Mouse (Mus musculus): ENCODE results near the gene Vac14.

Gene Vac14

GRCm38 (mm10) chr8:110618391-110619207 lies at the start of gene Vac14:
Vac14 (plus strand) TSS chr8:110618585.
- peak; percentile 94 for DNase-seq (ENCODE audit: low spot score)

- DNase-seq (ENCODE audit: low spot score) = no peak
These were observed 25.7 kb upstream of the Vac14 start for GRCm38 (mm10) chr8:110592641-110593040.

GRCm38 (mm10) chr8:110594164-110594563 lies 24.2 kb upstream of the Vac14 start:
- no peak for DNase-seq (ENCODE audit: low spot score)

GRCm38 (mm10) chr8:110604556-110604955 lies 13.8 kb upstream of the Vac14 start:
- no peak for DNase-seq (ENCODE audit: low spot score)

GRCm38 (mm10) chr8:110605401-110606015 lies 12.9 kb upstream of the Vac14 start:
- no peak for DNase-seq (ENCODE audit: low spot score)

GRCm38 (mm10) chr8:110615730-110616129 lies 2.7 kb upstream of the Vac14 start:
- DNase-seq (ENCODE audit: low spot score) = no peak

GRCm38 (mm10) chr8:110617801-110618358 lies 505 bp upstream of the Vac14 start:
- DNase-seq (ENCODE audit: low spot score) = no peak

GRCm38 (mm10) chr8:110619208-110619574 lies 806 bp downstream of the Vac14 start:
- no peak for DNase-seq (ENCODE audit: low spot score)

GRCm38 (mm10) chr8:110619919-110620318 lies 1.5 kb downstream of the Vac14 start:
- DNase-seq (ENCODE audit: low spot score) = no peak

GRCm38 (mm10) chr8:110626431-110626830 lies 8.0 kb downstream of the Vac14 start:
- no peak for DNase-seq (ENCODE audit: low spot score)

- DNase-seq (ENCODE audit: low spot score) = no peak
These were observed 11.1 kb downstream of the Vac14 start for GRCm38 (mm10) chr8:110629245-110630063.

- DNase-seq (ENCODE audit: low spot score) = no peak
These were observed 11.7 kb downstream of the Vac14 start for GRCm38 (mm10) chr8:110630079-110630478.

GRCm38 (mm10) chr8:110630571-110631071 lies 12.2 kb downstream of the Vac14 start:
- peak; percentile 46 for DNase-seq (ENCODE audit: low spot score)

- no peak for DNase-seq (ENCODE audit: low spot score)
These were observed 12.8 kb downstream of the Vac14 start for GRCm38 (mm10) chr8:110631201-110631600.

- no peak for DNase-seq (ENCODE audit: low spot score)
These were observed 15.4 kb downstream of the Vac14 start for GRCm38 (mm10) chr8:110633814-110634213.

- DNase-seq (ENCODE audit: low spot score) = no peak
These were observed 17.8 kb downstream of the Vac14 start for GRCm38 (mm10) chr8:110636182-110636581.

- no peak for DNase-seq (ENCODE audit: low spot score)
These were observed 23.9 kb downstream of the Vac14 start for GRCm38 (mm10) chr8:110642331-110642730.

- no peak for DNase-seq (ENCODE audit: low spot score)
These were observed 24.8 kb downstream of the Vac14 start for GRCm38 (mm10) chr8:110643177-110643576.

- DNase-seq (ENCODE audit: low spot score) = no peak
These were observed 26.0 kb downstream of the Vac14 start for GRCm38 (mm10) chr8:110644422-110644821.

- DNase-seq (ENCODE audit: low spot score) = no peak
These were observed 26.5 kb downstream of the Vac14 start for GRCm38 (mm10) chr8:110644901-110645300.

- no peak for DNase-seq (ENCODE audit: low spot score)
These were observed 27.0 kb downstream of the Vac14 start for GRCm38 (mm10) chr8:110645340-110645739.

GRCm38 (mm10) chr8:110646064-110646463 lies 27.7 kb downstream of the Vac14 start:
- peak; percentile 40 for DNase-seq (ENCODE audit: low spot score)
